15 mouse cellular contexts compared by ENCODE assay signal in genomic region chr5:48113400-48113799, GRCm38 (mm10).
A peak's percentile ranks its signal among the peaks of the same experiment; 100 is the strongest.
DNase-seq lines count a peak whose midpoint lies in the region; ATAC-seq and TF ChIP-seq lines count a peak whose summit lies in the region.
"Had no signal": no experiment of that assay in that cellular context is flagged by ENCODE, and none has a peak within 500 bp of the region (broad histone marks: within the 10 kb centered on the region; RNA-seq: fewer than 3 reads in every experiment).

No protein-coding gene starts in this region.

- H3K9me3 ChIP-seq in neural tube, embryonic 13.5 days, result no peaks in the 10 kb centered on the region
- no peaks in the 10 kb centered on the region for H3K9me3 ChIP-seq in neural tube, embryonic 15.5 days (replicated peaks)
- no peaks in the 10 kb centered on the region for H3K9me3 ChIP-seq in forebrain, embryonic 13.5 days (replicated peaks)
- H3K9me3 ChIP-seq in stomach, postnatal 0 days (ENCODE audit: control insufficient read depth, low read length), result no peaks in the 10 kb centered on the region
- H3K9me3 ChIP-seq: G1E had no signal

- WGBS in neural tube, embryonic 13.5 days, result 31% methylated on average over 1 of the region's 1 CpGs
- WGBS in neural tube, embryonic 15.5 days, result 24% methylated on average over 1 of the region's 1 CpGs
- WGBS in forebrain, embryonic 13.5 days, result 10% methylated on average over 1 of the region's 1 CpGs
- WGBS in stomach, postnatal 0 days, result 35% methylated on average over 1 of the region's 1 CpGs

- H3K36me3 ChIP-seq in neural tube, embryonic 13.5 days, result no peaks in the 10 kb centered on the region
- no peaks in the 10 kb centered on the region for H3K36me3 ChIP-seq in neural tube, embryonic 15.5 days
- no peaks in the 10 kb centered on the region for H3K36me3 ChIP-seq in forebrain, embryonic 13.5 days (ENCODE audit: poor library complexity, severe bottlenecking)
- no peaks in the 10 kb centered on the region for H3K36me3 ChIP-seq in stomach, postnatal 0 days (ENCODE audit: control insufficient read depth, insufficient read depth, low read length)
- H3K36me3 ChIP-seq: G1E had no signal

- H3K9ac ChIP-seq in neural tube, embryonic 13.5 days, result no peak overlapping the region
- H3K9ac ChIP-seq in neural tube, embryonic 15.5 days (replicated peaks), result no peak overlapping the region
- H3K9ac ChIP-seq in forebrain, embryonic 13.5 days, result no peak overlapping the region
- H3K9ac ChIP-seq in stomach, postnatal 0 days (ENCODE audit: low read length), result no peak overlapping the region

- ATAC-seq in neural tube, embryonic 13.5 days (ENCODE audit: low read depth), result peak; percentile 53; the same call in 1 of the 2 replicates
- ATAC-seq in neural tube, embryonic 15.5 days (ENCODE audit: low FRiP score), result no peak
- ATAC-seq in forebrain, embryonic 13.5 days, result peak; percentile 71
- ATAC-seq in stomach, postnatal 0 days (ENCODE audit: low FRiP score, low TSS enrichment), result no peak

- peaks cover 11% of the 10 kb centered on the region; the same call in 1 of the 2 replicates for H3K4me1 ChIP-seq in neural tube, embryonic 13.5 days (replicated peaks)
- H3K4me1 ChIP-seq in neural tube, embryonic 15.5 days, result peaks cover 12% of the 10 kb centered on the region
- peaks cover 9% of the 10 kb centered on the region for H3K4me1 ChIP-seq in forebrain, embryonic 13.5 days
- H3K4me1 ChIP-seq in stomach, postnatal 0 days (replicated peaks; ENCODE audit: control insufficient read depth, insufficient read depth), result no peaks in the 10 kb centered on the region

- H3K4me3 ChIP-seq in neural tube, embryonic 13.5 days, result no peak overlapping the region
- H3K4me3 ChIP-seq in neural tube, embryonic 15.5 days (replicated peaks), result no peak overlapping the region
- H3K4me3 ChIP-seq in forebrain, embryonic 13.5 days, result no peak overlapping the region
- no peak overlapping the region for H3K4me3 ChIP-seq in stomach, postnatal 0 days (ENCODE audit: low read depth, low read length)

- no peak overlapping the region for H3K4me2 ChIP-seq in neural tube, embryonic 13.5 days
- H3K4me2 ChIP-seq in neural tube, embryonic 15.5 days, result no peak overlapping the region
- no peak overlapping the region for H3K4me2 ChIP-seq in forebrain, embryonic 13.5 days
- H3K4me2 ChIP-seq in stomach, postnatal 0 days (replicated peaks; ENCODE audit: low read depth), result no peak overlapping the region

- no peak overlapping the region for H3K27ac ChIP-seq in neural tube, embryonic 13.5 days (replicated peaks)
- no peak overlapping the region for H3K27ac ChIP-seq in neural tube, embryonic 15.5 days (replicated peaks)
- no peak overlapping the region for H3K27ac ChIP-seq in forebrain, embryonic 13.5 days
- no peak overlapping the region for H3K27ac ChIP-seq in stomach, postnatal 0 days (replicated peaks)

- peak; percentile 65 for TF ChIP-seq CTCF in stomach, postnatal 0 days (IDR thresholded peaks at IDR 0.05; ENCODE audit: low read depth)

- peak; percentile 24 for DNase-seq in kidney, adult 9 months
- DNase-seq in kidney, postnatal 10 days, result no peak
- DNase-seq in stomach, postnatal 0 days (ENCODE audit: low spot score), result no peak
- DNase-seq in cerebellum, postnatal 36 days, result no peak
- DNase-seq in ovary, postnatal 36 days (ENCODE audit: low spot score), result no peak
- DNase-seq: adrenal gland, adult 2 months; heart, adult 11 months; heart, postnatal 4 days; kidney, adult 11 months; layer of hippocampus, adult 9-11 months; thymus, adult 2 months had no signal

- no peak for TF ChIP-seq EP300 in stomach, postnatal 0 days (optimal IDR thresholded peaks at IDR 0.05)

- H3K27me3 ChIP-seq in neural tube, embryonic 13.5 days, result no peaks in the 10 kb centered on the region
- H3K27me3 ChIP-seq in neural tube, embryonic 15.5 days (replicated peaks), result no peaks in the 10 kb centered on the region
- no peaks in the 10 kb centered on the region for H3K27me3 ChIP-seq in forebrain, embryonic 13.5 days
- H3K27me3 ChIP-seq in stomach, postnatal 0 days (ENCODE audit: control insufficient read depth, insufficient read depth, low read length), result no peaks in the 10 kb centered on the region

Comparison
In these comparisons a context has a peak if more than half of its experiments do, and no peak if none do; other contexts are left out.
1. ATAC-seq: peak in neural tube, embryonic 13.5 days (single experiment) and forebrain, embryonic 13.5 days (single experiment); none in neural tube, embryonic 15.5 days (single experiment) and stomach, postnatal 0 days (single experiment).